Mouse (Mus musculus) adrenal gland, postnatal 36 days (tissue): ENCODE results near the gene Parp16. TPM values are rescaled to one million over a fixed set of nuclear protein-coding genes. Genes with fewer than 3 reads are reported as not detected.
"Not testable (repeated sequence)": the region's sequence is repeated elsewhere in the genome, so short reads cannot be mapped to it uniquely, and the experiment has no call there.

ENCODE experiments used
- DNase-seq, 2 experiments: peaks; one replicate each; pipeline ENCODE4 v3.0.0; 2021; ENCODE audit warnings: mixed read lengths in 1 of 2
- total RNA-seq, 2 experiments: library from RNA; stranded (reverse); gene quantifications; 2 replicates each; pipeline ENCODE4 v1.2.3; 2021

Gene Parp16
- total RNA-seq, 2 experiments from 2014 or later = 11.8 to 21.2 TPM

DNA sequence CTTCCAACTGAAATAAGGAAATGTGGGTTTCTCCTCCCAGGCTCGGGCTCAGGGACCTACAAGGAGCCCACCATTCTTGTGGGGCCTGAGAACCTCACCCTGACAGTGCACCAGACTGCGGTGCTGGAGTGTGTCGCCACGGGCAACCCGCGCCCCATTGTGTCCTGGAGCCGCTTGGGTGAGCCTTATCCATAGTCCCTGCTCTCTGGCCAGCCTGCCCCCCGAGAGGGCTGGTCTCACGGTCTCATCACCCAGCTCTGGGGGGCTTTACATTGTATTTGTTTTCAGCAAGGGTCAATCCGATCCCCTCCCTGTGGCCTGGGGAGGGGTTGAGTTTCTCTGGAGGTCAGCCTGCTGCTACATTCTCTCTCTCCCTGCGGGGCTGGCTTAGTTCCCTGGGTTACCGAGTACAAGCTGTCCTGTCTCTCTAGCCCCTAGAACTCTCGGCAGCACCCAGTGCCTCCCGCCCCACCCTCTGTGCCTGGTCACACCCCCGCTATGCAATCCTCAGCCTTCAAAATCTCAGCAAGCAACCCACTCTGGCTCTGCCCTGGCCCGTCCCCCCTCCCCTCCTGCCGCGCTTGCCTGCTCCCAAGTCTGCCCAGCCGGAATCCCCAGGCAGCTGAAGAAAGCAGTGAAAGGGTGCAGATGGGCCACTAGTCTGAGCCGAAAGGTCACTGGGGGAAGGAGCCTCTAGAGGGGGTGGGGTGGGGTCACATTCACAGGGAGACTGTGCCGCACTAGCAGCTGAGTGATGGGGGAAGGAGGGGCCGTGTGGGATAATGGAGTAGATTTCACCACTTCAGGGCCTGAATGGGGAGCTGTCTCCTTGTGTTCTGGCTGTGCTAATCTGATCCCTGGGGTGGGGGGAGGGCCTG, 16.6 kb upstream of the Parp16 start:
- DNase-seq = peak in 1 of 2 experiments; percentile 59

DNA sequence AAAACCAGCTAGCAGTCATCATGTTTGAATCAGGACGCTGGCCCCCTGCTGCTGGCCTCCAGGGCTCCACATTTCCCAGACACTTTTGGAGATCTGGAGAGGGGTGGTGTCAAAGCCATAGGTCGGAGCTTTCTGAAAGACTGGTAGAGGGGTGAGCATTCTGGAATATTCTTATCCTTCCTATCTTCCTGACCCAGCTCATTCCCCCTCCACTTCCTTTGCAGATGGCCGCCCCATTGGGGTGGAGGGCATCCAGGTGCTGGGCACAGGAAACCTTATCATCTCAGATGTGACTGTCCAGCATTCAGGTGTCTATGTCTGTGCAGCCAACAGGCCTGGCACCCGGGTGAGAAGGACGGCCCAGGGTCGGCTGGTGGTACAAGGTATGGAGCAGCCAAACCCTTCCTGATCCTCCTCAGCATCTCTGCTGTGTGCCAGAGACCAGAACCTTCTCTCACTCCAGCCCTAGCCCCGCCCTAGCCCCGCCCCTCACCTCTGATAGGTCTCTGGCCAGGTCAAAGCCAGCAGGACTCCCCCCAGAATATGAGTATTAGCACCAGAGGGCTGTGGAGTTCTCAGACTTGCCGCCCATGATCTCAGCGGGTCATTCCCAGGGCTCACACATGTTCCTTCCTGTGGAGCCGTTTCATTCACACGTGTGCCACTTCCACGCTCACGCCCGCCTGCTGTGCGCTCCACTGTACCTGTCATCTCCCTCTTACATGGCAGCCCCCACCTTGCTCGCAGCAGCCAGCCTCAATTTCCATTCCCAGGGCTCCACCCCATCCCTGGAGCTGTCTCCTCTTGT, 15.1 kb upstream of the Parp16 start:
- DNase-seq = no peak

DNA sequence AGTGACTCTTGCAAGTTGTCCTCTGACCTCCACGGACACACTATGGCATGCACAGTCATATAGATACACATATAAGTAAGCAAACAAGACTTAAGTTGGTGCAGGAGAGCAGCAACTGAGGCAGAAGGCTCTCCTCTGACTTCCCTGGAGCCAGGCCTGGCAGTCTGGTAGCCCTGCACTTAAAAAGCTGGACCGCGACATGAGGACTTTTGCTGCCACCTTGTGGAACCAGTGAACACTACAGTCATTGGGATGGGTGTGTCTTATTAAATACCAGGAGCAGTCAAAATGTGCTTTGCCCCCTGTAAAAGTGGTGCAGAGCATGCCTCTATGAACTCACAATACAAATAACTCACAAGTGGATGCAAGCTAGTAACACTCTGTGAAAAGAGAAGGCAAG, 6.6 kb upstream of the Parp16 start:
- DNase-seq = peak; percentile 82 to 83

DNA sequence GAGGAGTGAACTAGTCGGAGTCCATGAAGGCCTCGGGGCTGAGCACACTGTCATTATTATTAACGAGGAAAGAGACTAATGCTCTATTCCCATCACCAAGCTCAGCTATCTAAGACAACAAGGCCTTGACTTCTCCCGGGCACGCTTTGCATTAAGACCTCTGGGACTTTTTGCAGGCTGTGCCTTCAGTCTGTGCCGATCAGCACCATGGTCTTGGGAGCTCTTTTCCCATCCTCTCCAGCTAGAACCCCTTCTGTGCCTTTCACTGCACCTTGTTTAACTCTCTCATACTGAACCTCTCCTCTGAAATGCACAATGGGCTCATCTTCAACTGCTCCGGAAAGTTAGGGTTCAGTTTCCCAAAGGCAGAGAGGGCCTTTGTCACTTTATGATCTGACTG, 4.8 kb upstream of the Parp16 start:
- DNase-seq = no peak

DNA sequence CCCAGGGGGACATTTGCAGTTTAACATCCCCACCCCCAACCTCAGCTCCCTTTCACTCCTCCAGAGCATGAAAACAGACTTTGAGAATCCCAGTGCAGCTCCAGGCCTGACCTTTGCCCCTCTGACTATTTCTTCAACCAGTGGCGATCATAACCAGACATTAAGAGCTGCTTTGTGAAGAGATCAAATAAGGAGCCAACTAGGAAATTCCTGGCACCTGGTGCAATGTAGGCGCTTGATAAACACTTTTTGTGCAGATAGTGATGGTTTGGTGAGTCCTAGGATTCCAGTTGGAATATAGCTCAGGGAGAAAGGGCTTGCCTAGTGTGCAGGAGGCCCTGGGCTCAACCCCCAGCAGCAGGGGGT, 3.8 kb upstream of the Parp16 start:
- DNase-seq = no peak

DNA sequence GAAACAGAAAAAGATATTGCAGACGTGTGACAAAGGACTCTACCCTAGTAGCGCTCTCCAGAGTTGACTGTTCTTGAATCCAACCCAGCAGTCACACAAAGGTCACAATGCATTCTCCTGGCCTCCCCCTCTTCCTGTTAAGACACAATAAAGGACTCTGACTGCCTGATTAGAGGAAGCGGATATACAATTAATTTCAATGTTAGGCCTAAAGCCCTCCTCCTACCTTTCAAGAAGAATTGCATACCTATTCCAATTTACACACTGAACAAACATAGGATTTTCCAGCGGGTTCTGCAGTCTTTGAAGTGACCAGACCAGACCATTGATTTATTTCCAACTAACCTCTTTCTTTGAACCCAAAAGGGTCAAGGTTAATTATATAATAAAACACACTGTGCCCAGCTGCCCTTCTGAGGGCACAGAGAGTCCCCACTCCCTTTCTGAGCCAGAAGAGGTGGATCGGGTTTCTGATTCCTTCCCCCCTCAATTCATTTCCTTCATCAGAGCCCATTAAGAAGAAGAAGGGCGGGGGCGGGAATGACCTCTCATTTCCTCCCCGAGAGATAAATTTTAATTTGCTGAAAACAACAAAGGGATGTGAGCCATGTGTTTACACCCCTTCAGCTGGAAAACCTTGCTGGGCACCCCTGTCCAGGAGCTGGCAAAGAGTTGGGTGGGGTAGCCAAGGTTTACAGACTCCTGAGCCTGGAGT, 3.2 kb upstream of the Parp16 start:
- peak in 1 of 2 experiments; percentile 51 for DNase-seq

DNA sequence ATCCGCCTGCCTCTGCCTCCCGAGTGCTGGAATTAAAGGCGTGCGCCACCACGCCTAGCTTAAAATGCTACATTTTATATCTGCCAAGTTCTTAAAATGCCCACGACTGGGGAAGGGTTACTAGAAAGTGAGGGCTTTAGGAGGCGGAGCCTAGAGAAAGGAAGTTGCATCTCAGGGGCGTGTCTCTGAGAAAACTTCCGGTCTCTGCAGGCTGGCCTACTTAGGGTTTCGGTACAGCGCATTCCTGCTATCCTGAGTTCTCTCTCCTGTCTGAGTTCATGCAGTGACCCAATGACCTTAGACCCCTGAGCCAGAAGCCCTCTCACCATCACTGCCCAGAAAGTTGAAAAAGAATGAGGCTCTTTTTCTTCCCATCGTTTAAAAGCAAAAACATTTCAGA, 1.9 kb upstream of the Parp16 start:
- DNase-seq = no peak

DNA sequence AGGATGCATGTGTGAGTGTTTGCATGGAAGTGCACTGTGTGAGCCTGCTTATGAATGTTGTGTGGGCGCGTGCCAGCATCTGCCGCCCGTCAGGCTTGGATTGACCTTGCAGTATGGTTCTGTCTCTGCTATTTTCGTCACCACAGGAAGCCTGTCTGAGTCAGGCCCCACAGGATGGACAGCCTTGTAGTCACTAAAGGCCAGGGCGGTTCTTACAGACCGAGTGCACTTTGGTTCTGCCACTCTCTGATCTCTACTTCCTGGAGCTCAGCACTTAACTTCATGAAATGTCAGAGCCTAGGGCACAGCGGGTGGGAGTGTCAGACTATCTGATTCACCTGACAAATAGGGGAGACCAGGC, 448 bp downstream of the Parp16 start:
- DNase-seq = peak; percentile 87

DNA sequence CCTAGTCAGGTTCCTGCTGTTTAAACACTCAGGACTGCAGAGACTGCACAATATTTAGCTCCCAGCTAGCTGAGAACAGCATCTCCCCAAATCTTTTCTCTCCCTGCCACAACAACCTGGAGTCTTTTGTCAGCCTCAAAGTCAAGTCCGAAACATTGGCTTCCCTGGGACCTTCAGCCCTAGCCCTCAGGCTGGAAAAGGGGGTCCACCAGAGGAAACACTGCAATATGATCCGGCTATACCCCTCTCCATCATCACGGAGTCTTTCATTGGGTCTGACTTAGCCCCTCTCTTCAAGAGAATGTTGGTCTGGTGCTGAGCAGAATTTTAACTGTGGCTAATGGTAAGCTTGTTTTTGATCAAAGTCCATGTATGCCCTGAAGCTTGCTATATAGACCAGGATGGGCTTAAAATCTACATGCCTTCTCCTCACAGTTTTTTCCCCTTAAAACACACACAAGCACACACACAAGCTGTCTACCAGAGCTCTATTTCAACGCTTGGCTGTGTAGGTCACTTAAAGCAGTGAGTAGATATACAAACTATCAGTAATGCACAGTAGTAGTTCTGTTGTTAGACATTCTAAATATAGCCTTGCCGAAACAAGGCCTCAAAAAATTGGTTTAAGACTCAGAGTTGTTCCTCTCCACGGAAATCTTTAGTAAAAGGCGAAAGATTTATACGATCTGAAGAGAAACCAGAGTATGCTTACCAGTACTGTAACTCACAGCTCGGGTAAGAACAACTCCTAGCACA, 1.0 kb downstream of the Parp16 start:
- no peak for DNase-seq

DNA sequence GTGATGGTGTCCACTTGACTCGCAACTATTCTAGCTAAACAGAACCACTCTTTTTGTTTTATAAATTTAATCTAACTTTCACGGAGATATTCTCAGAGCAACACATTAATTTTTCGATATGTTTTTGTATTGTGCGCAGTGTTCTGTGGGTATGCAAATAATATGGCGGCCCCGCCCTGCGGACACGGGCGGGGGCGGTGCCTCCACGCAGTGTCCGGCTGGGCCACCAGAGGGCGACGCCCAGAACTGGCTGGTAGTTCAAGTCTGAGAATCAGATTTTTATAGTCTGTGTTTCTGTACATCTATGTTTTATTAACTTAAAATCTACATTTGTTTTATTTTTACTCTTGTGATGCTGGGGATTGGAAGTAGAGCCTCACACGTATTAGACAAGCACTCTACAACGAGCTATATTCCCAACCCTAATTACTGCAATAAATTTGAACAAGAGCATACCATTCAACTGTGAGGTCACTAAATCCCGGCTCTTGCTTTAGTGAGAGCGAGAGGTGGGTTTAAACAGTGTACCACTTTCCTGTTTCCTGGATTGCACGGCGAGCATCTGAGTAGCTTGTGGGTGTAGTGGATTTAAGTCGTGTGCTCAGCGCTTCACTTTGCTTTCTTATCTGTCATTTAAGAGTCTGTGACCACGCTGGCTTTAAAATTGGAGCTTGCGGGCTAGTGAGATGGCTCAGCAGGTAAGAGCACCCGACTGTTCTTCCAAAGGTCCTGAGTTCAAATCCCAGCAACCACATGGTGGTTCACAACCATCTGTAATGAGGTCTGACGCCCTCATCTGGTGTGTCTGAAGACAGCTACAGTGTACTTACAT, 1.8 kb downstream of the Parp16 start:
- DNase-seq = peak; percentile 95 to 96

DNA sequence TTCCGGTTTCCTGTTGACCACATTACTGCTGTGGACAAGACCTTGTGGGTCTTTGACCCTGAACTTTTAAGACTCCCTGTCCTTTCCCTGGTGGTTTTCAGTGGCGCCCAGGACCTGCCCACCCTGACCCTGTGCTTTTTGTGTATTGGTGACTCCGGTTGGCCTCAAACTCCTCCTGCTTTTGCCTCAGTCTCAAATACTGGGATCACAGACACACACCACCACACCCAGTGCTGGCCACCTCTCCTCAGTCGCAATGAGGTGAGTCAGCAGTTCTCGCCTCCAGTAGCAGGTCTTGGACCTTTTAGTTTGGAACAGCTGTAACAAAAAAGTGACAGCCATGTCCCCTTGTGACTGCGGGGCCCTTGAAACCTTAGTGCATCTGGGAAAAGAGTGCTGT, 2.7 kb downstream of the Parp16 start:
- peak; percentile 65 to 68 for DNase-seq

DNA sequence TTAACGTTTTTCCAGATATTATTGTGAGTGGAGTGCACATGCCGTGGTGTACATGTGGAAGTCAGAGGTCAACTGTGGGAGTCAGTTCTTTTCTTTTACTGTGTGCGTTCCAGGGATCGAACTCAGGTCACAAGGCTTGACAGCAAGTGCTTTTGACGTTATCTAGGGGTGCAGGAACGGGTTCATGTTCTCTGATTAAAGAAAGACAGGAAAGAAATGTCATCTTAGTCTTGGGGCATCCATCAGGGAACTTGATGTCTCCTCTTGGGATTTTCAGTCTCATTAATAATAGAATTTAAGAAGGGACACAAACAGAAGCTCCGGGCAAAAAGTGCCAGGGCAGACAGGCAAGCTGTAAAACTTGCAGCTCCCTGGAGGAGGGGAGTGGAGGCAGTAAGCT, 4.6 kb downstream of the Parp16 start:
- no peak for DNase-seq

DNA sequence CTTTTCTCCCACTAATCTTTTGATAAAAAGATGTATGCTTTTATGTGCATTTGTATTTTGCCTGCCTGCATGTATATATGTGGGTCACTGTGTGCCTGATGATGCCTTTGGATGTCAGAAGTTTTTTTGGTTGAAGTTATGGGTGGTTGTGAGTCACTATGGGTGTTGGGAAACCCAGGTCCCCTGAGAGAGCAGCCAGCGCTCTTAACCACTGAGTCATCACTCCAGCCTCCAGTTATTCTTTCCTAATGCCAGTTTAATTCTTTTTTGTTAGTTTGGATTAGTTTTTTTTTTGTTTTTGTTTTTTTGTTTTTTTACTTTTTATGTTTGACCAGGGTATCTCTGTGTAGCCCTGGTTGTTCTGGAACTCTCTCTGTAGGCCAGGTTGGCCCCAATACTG, 5.5 kb downstream of the Parp16 start:
- DNase-seq = peak; percentile 71 to 79

DNA sequence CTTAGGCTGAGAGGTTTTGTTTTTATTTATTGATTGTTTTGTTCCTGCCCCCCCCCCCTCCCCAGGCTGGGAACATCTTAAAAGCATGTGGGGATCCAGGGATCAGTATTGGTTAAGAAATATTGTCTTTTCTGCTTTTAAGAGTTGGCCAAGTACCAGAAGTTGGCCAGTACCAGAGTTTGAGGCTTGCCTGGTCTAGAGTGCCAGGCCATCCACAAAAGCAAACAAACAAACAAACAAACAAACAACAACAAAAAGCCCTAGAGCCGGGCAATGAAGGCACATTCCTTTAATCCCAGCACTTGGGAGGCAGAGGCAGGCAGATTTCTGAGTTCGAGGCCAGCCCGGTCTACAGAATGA, 5.8 kb downstream of the Parp16 start:
- DNase-seq = no peak

DNA sequence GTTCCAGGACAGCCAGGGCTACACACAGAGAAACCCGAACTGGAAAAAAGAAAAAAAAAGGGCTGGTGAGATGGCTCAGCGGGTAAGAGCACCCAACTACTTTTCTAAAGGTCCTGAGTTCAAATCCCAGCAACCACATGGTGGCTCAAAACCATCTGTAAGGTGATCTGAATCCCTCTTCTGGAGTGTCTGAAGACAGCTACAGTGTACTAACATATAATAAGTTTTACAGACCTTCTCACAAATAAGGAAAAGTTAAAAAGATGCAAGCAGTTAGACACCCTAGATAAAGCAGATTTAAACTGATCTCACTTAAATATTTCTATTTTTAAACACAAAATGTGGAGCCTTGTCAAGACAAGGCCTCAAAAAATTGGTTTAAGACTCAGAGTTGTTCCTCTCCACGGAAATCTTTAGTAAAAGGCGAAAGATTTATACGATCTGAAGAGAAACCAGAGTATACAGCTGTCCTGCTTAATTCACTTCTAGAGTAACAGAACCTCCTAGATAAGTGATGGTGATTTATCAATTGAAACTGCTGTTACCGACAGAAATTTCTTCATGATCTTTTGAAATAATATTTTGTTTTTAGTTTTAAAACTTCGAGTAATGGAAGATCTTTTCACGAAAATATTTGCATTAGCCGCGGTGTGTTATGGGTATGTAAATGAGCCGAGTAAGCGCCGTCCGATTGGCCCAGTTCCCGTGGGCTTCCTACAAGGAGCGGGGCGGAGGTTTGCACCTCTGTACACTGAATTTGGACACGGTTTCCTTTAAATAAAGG, 6.4 kb downstream of the Parp16 start:
- peak; percentile 84 to 89 for DNase-seq

DNA sequence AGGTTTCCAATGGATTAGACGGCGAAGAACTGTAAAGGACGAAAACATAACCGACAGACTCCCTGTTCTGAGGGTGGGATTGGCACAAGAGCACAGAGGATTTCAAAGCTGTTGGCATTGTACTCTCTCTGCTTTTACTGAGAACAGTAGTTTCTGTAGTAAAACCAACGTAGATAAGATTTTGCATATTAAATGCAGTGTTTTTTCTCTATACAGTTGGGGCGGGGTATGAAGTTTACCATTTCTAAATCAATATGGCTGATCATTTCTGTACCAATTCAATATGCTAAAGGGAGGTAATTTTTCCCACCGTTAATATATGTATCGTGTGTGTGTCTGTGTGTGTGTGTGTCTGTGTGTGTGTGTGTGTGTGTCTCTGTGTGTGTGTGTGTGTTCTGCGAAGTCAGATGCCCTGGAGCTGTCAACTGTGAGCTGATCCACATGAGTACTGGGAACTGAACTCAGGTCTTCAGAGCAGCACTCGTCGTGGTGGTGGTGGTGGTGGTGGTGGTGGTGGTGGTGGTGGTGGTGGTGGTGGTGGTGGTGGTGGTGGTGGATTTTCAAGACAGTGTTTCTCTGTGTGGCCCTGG, 7.1 kb downstream of the Parp16 start:
- DNase-seq = no peak

DNA sequence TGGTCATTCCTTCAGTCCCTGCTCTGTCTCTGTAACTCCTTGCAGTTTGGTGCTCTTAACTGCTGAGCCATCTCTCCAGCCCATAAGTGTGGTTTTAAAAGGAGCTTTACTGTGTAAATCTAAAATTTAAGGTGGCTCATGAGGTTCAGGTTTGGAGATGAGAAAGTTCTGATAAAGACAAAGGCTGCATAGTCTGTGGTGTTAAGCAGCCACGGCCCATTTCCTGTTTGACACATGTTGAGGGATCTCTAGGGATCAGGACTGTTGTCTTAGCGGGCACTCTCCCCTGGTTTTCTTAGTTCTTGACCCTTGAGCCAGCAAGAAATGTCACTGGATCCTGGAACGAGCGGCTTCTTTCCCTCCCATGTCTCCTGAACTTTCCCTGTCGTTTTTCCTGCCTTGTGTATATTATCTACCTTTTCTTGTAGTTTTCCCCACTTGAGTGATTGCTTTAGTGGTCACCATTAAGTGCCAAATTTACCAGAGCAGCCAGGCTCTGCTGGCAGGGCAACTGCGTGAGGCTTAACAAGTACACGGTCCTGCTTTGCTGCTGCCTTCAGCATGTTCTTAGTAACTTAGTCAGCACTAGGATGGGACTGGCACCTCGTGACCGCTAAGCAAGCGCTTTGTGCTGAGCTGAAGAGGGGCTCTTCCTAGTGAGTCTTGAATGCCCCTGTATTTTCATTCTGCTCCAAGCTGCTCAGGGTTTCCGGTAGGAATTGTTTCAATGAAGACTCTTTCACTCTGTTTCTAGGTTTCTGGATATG, 10.1 kb downstream of the Parp16 start:
- DNase-seq = no peak

DNA sequence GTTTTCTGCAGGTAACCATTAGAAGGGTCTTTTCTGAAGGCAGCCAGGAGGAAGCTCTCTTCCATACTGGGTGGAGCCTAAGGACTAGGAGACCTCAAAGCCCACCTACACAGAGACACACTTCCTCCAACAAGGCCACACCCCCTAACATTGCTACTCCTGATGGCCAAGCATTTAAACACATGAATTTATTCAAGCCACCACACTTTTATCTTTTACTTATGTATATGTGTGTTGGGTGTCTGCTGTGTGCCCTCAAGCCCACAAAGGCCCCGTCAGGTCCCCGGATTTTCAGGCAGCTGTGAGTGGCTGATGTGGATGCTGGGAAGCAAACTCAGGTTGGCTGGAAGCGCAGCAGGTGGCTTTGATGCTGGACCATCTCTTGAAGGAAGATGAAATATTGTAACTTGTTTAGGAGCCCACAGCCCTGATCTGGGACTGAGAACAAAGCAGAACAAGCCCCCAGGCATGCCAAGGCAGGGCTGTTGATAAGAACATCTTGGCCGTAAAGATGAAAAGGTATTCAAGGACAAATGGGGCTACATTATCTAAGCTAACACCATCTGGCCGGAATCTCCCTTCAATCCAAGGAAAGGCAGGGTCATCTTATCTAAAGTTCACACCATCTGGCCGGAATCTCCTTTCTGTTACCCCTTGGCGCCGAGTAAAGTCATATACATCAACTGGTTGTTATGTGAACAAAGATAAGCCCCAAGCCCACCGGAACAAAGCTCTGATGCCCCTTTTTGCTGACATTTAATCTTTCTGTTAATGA, 12.1 kb downstream of the Parp16 start:
- not testable (repeated sequence) for DNase-seq
